Mouse (Mus musculus): ENCODE data around the gene Thrap3. TPM values are rescaled to one million over a fixed set of nuclear protein-coding genes. Genes with fewer than 3 reads are reported as not detected.
"Not testable (repeated sequence)": the region's sequence is repeated elsewhere in the genome, so short reads cannot be mapped to it uniquely, and the experiment has no call there.

The Thrap3 gene
- total RNA-seq, 2 experiments from 2014 or later = 182 to 188 TPM

GRCm38 (mm10) chr4:126168851-126169250 lies 33.7 kb downstream of the Thrap3 start:
- no peak for DNase-seq (ENCODE audit: low spot score in 2 of 2)

- DNase-seq (ENCODE audit: low spot score in 2 of 2) = no peak
Observed at GRCm38 (mm10) chr4:126166084-126166483, 36.5 kb downstream of the Thrap3 start.

GRCm38 (mm10) chr4:126165092-126165491 lies 37.5 kb downstream of the Thrap3 start:
- not testable (repeated sequence) for DNase-seq (ENCODE audit: low spot score in 2 of 2)

GRCm38 (mm10) chr4:126163685-126164084 lies 38.9 kb downstream of the Thrap3 start:
- no peak for DNase-seq (ENCODE audit: low spot score in 2 of 2)

- DNase-seq (ENCODE audit: low spot score in 2 of 2) = no peak
Observed at GRCm38 (mm10) chr4:126163067-126163659, 39.4 kb downstream of the Thrap3 start, which contains the start of gene Sh3d21. Gene Sh3d21, minus strand, starts transcription at chr4:126163491.

GRCm38 (mm10) chr4:126162544-126163066 lies 40.0 kb downstream of the Thrap3 start:
- DNase-seq (ENCODE audit: low spot score in 2 of 2) = peak; percentile 83 to 93

- DNase-seq (ENCODE audit: low spot score in 2 of 2) = no peak
Observed at GRCm38 (mm10) chr4:126161986-126162385, 40.6 kb downstream of the Thrap3 start.

GRCm38 (mm10) chr4:126161456-126161855 lies 41.1 kb downstream of the Thrap3 start:
- DNase-seq (ENCODE audit: low spot score in 2 of 2) = no peak

- DNase-seq (ENCODE audit: low spot score in 2 of 2) = no peak
Observed at GRCm38 (mm10) chr4:126160981-126161380, 41.6 kb downstream of the Thrap3 start.

- DNase-seq (ENCODE audit: low spot score in 2 of 2) = no peak
Observed at GRCm38 (mm10) chr4:126159455-126159854, 43.1 kb downstream of the Thrap3 start.

- DNase-seq (ENCODE audit: low spot score in 2 of 2) = no peak
Observed at GRCm38 (mm10) chr4:126157562-126157961, 45.0 kb downstream of the Thrap3 start.

GRCm38 (mm10) chr4:126156617-126157016 lies 45.9 kb downstream of the Thrap3 start:
- no peak for DNase-seq (ENCODE audit: low spot score in 2 of 2)

GRCm38 (mm10) chr4:126155869-126156268 lies 46.7 kb downstream of the Thrap3 start:
- DNase-seq (ENCODE audit: low spot score in 2 of 2) = no peak

GRCm38 (mm10) chr4:126155183-126155582 lies 47.4 kb downstream of the Thrap3 start:
- DNase-seq (ENCODE audit: low spot score in 2 of 2) = no peak

- no peak for DNase-seq (ENCODE audit: low spot score in 2 of 2)
Observed at GRCm38 (mm10) chr4:126152864-126153263, 49.7 kb downstream of the Thrap3 start.

- no peak for DNase-seq (ENCODE audit: low spot score in 2 of 2)
Observed at GRCm38 (mm10) chr4:126151701-126152440, 50.7 kb downstream of the Thrap3 start.

- no peak for DNase-seq (ENCODE audit: low spot score in 2 of 2)
Observed at GRCm38 (mm10) chr4:126150949-126151320, 51.6 kb downstream of the Thrap3 start.

- DNase-seq (ENCODE audit: low spot score in 2 of 2) = peak; percentile 66 to 85
Observed at GRCm38 (mm10) chr4:126150297-126150948, 52.1 kb downstream of the Thrap3 start.

GRCm38 (mm10) chr4:126149798-126150197 lies 52.8 kb downstream of the Thrap3 start:
- DNase-seq (ENCODE audit: low spot score in 2 of 2) = no peak

GRCm38 (mm10) chr4:126149041-126149676 lies 53.4 kb downstream of the Thrap3 start:
- no peak for DNase-seq (ENCODE audit: low spot score in 2 of 2)

- DNase-seq (ENCODE audit: low spot score in 2 of 2) = peak; percentile 54 to 77
Observed at GRCm38 (mm10) chr4:126148161-126148961, 54.2 kb downstream of the Thrap3 start.
